Mouse (Mus musculus) lung, embryonic 16.5 days (tissue): ENCODE measurements around the gene Pam. TPM values are rescaled to one million over a fixed set of nuclear protein-coding genes. Genes with fewer than 3 reads are reported as not detected.
A peak's percentile ranks its signal among the peaks of the same experiment; 100 is the strongest.

Experiments used
- ATAC-seq: fragments of 200-750 bp; cut with Nextera tagmentation; 2 replicates; pipeline ENCODE4 v1.8.0; 2017; ENCODE audit warnings: low read depth, mild to moderate bottlenecking, moderate library complexity
- H3K27ac ChIP-seq: fragments of 300-500 bp; sonication (generic); 2 replicates; pipeline ENCODE4 v1.5.1; 2014; ENCODE audit warnings: mild to moderate bottlenecking, control low read depth, low read length
- H3K27me3 ChIP-seq: fragments of 300-500 bp; sonication (generic); 2 replicates; pipeline ENCODE4 v1.6.1; 2014; ENCODE audit warnings: low read depth, low read length, mixed read lengths; ENCODE audit not compliant: control insufficient read depth, insufficient read depth
- H3K36me3 ChIP-seq: fragments of 300-500 bp; sonication (generic); 2 replicates; pipeline ENCODE4 v1.6.1; 2014; ENCODE audit warnings: low read length; ENCODE audit not compliant: control insufficient read depth, insufficient read depth
- H3K4me1 ChIP-seq: fragments of 300-500 bp; sonication (generic); replicated peaks from 2 replicates; pipeline ENCODE4 v1.6.1; 2014; ENCODE audit warnings: low read length, mixed read lengths; ENCODE audit not compliant: control insufficient read depth, insufficient read depth
- H3K4me2 ChIP-seq: fragments of 300-500 bp; sonication (generic); 2 replicates; pipeline ENCODE4 v1.6.1; 2014; ENCODE audit warnings: low read depth, low read length, control low read depth
- H3K4me3 ChIP-seq: fragments of 300-500 bp; sonication (generic); 2 replicates; pipeline ENCODE4 v1.5.1; 2014; ENCODE audit warnings: mild to moderate bottlenecking, low read length, control low read depth
- H3K9ac ChIP-seq: fragments of 300-500 bp; sonication (generic); 2 replicates; pipeline ENCODE4 v1.6.1; 2014; ENCODE audit warnings: low read length, control low read depth
- H3K9me3 ChIP-seq: fragments of 300-500 bp; sonication (generic); 2 replicates; pipeline ENCODE4 v1.6.1; 2016; ENCODE audit warnings: low read length; ENCODE audit not compliant: control insufficient read depth
- WGBS: fragments of 180-500 bp; shearing (Covaris S2); extraction: QIAGEN DNeasy Blood & Tissue Kit; methylation state at CpG from one replicate; pipeline ENCODE4 v1.1.7; 2014; 5-methylcytosine and 5-hydroxymethylcytosine counted together
- polyA plus RNA-seq: library from polyadenylated mRNA; unstranded; fragments of >200 nt; fragmentation: Nextera tagmentation; extraction: Ambion mirVana; gene quantifications from 2 replicates; pipeline ENCODE4 v1.2.1, GENCODE M21; 2015

The Pam gene
- polyA plus RNA-seq, 1 experiment from 2014 or later = 61.4 TPM

GRCm38 (mm10) chr1:98107599-98107998 is 12.2 kb upstream of the Pam start:
- Histone ChIP-seq H3K4me2 (no peak overlapping the region), H3K27me3 (no peaks in the 10 kb centered on the region), H3K36me3 (no peaks in the 10 kb centered on the region), H3K4me1 (no peaks in the 10 kb centered on the region), H3K9me3 (no peaks in the 10 kb centered on the region), H3K4me3 (no peak overlapping the region), H3K27ac (no peak overlapping the region), H3K9ac (no peak overlapping the region)
- no peak for ATAC-seq
- WGBS = 55% methylated on average over 2 of the region's 2 CpGs

GRCm38 (mm10) chr1:98099441-98099840 is 4.0 kb upstream of the Pam start:
- Histone ChIP-seq H3K27me3 (no peaks in the 10 kb centered on the region), H3K27ac (no peak overlapping the region), H3K9me3 (no peaks in the 10 kb centered on the region), H3K4me3 (no peak overlapping the region), H3K9ac (no peak overlapping the region), H3K36me3 (no peaks in the 10 kb centered on the region), H3K4me2 (no peak overlapping the region), H3K4me1 (peaks cover 2% of the 10 kb centered on the region)
- WGBS = 74% methylated on average over 4 of the region's 4 CpGs
- no peak for ATAC-seq

GRCm38 (mm10) chr1:98097957-98098729 is 2.7 kb upstream of the Pam start:
- Histone ChIP-seq H3K4me3 (no peak overlapping the region), H3K4me2 (no peak overlapping the region), H3K27ac (no peak overlapping the region), H3K36me3 (no peaks in the 10 kb centered on the region), H3K9ac (no peak overlapping the region), H3K27me3 (no peaks in the 10 kb centered on the region), H3K4me1 (peaks cover 5% of the 10 kb centered on the region), H3K9me3 (no peaks in the 10 kb centered on the region)
- ATAC-seq = no peak
- 88% methylated on average over 11 of the region's 11 CpGs for WGBS

GRCm38 (mm10) chr1:98096396-98096935 is 1.0 kb upstream of the Pam start:
- H3K4me2 ChIP-seq = peak overlapping the region; percentile 85; the same call in 1 of the 2 replicates
- ATAC-seq = no peak
- peaks cover 5% of the 10 kb centered on the region for H3K4me1 ChIP-seq
- H3K27ac ChIP-seq = no peak overlapping the region
- H3K9ac ChIP-seq = no peak overlapping the region
- 25% methylated on average over 1 of the region's 1 CpGs for WGBS
- no peaks in the 10 kb centered on the region for H3K9me3 ChIP-seq
- H3K36me3 ChIP-seq = no peaks in the 10 kb centered on the region
- H3K4me3 ChIP-seq = no peak overlapping the region
- no peaks in the 10 kb centered on the region for H3K27me3 ChIP-seq

GRCm38 (mm10) chr1:98095991-98096330 is 515 bp upstream of the Pam start:
- H3K27ac ChIP-seq = peak overlapping the region; percentile 88
- ATAC-seq = 0 out of 2 replicates have a peak, but pooled peaks have one; percentile 0
- WGBS = 30% methylated on average over 9 of the region's 9 CpGs
- peak overlapping the region; percentile 75 for H3K4me3 ChIP-seq
- H3K9me3 ChIP-seq = no peaks in the 10 kb centered on the region
- H3K36me3 ChIP-seq = no peaks in the 10 kb centered on the region
- H3K4me1 ChIP-seq = peaks cover 5% of the 10 kb centered on the region
- H3K27me3 ChIP-seq = no peaks in the 10 kb centered on the region
- peak overlapping the region; percentile 85 for H3K4me2 ChIP-seq
- peak overlapping the region; percentile 73 for H3K9ac ChIP-seq

- peak overlapping the region; percentile 73 for H3K9ac ChIP-seq
- H3K4me2 ChIP-seq = peak overlapping the region; percentile 85
- ATAC-seq = peak; percentile 54
- H3K4me3 ChIP-seq = peak overlapping the region; percentile 75
- peak overlapping the region; percentile 88 for H3K27ac ChIP-seq
- no peaks in the 10 kb centered on the region for H3K9me3 ChIP-seq
- no peaks in the 10 kb centered on the region for H3K36me3 ChIP-seq
- under 1% methylated on average over 20 of the region's 20 CpGs for WGBS
- peaks cover 5% of the 10 kb centered on the region for H3K4me1 ChIP-seq
- no peaks in the 10 kb centered on the region for H3K27me3 ChIP-seq
Measured at GRCm38 (mm10) chr1:98094811-98095245, 618 bp downstream of the Pam start.

GRCm38 (mm10) chr1:98089336-98089975 is 6.0 kb downstream of the Pam start:
- no peak for ATAC-seq
- H3K9me3 ChIP-seq = no peaks in the 10 kb centered on the region
- no peaks in the 10 kb centered on the region for H3K36me3 ChIP-seq
- no peak overlapping the region for H3K4me3 ChIP-seq
- no peak overlapping the region for H3K4me2 ChIP-seq
- peaks cover 13% of the 10 kb centered on the region for H3K4me1 ChIP-seq
- H3K9ac ChIP-seq = no peak overlapping the region
- no peaks in the 10 kb centered on the region for H3K27me3 ChIP-seq
- no peak overlapping the region for H3K27ac ChIP-seq
- 83% methylated on average over 5 of the region's 5 CpGs for WGBS

- WGBS = 49% methylated on average over 3 of the region's 3 CpGs
- ATAC-seq = no peak
- H3K27ac ChIP-seq = no peak overlapping the region
- no peak overlapping the region for H3K4me3 ChIP-seq
- H3K4me1 ChIP-seq = peaks cover 14% of the 10 kb centered on the region
- H3K4me2 ChIP-seq = no peak overlapping the region
- no peaks in the 10 kb centered on the region for H3K9me3 ChIP-seq
- H3K36me3 ChIP-seq = no peaks in the 10 kb centered on the region
- no peaks in the 10 kb centered on the region for H3K27me3 ChIP-seq
- H3K9ac ChIP-seq = no peak overlapping the region
Measured at GRCm38 (mm10) chr1:98086456-98086855, 9.0 kb downstream of the Pam start.

- Histone ChIP-seq H3K27ac (no peak overlapping the region), H3K27me3 (no peaks in the 10 kb centered on the region), H3K36me3 (no peaks in the 10 kb centered on the region), H3K9me3 (no peaks in the 10 kb centered on the region), H3K4me1 (peaks cover 18% of the 10 kb centered on the region), H3K4me3 (no peak overlapping the region), H3K4me2 (no peak overlapping the region), H3K9ac (no peak overlapping the region)
- peak; percentile 27; the same call in 1 of the 2 replicates for ATAC-seq
- 47% methylated on average over 13 of the region's 13 CpGs for WGBS
Measured at GRCm38 (mm10) chr1:98084596-98085274, 10.7 kb downstream of the Pam start.
